Comparison of ENCODE assay signal across 13 mouse cellular contexts in the genomic region with DNA sequence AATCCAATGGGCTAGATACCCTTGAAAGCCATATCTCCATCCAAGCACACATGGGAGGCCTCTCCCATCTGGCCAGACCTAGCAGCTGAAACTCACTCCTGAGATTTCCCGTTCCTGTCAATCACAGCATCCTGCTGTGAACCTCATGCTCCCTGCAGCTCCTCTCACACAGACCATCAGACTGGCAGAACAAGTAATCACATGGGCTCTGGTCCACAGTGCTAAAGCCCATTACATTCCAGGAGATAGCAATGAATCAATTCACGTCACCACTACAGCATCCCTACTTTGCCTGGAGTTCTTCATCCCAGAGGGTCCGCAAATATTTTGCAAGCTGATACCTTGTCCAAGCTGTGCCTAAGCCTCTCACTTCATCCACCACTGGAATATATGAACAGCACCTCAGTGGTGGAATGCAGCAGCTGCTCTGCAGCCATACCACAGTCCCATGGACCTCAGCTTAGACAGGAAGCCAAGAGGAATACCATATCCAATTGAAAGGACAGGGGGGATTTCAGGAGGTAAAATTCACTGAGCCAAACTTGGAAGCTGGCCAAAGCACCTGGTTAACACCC.
"Had no signal": no experiment of that assay in that cellular context is flagged by ENCODE, and none has a peak within 500 bp of the region (broad histone marks: within the 10 kb centered on the region; RNA-seq: fewer than 3 reads in every experiment).

No protein-coding gene starts in this region.

- H3K4me2 ChIP-seq: liver, embryonic 11.5 days; liver, embryonic 15.5 days; midbrain, embryonic 12.5 days had no signal

- H3K27ac ChIP-seq: kidney, postnatal 0 days; liver, embryonic 15.5 days; midbrain, embryonic 12.5 days had no signal

- ATAC-seq: intestine, embryonic 16.5 days; lung, postnatal 0 days had no signal

- H3K36me3 ChIP-seq: liver, embryonic 15.5 days; midbrain, embryonic 12.5 days had no signal

- H3K9me3 ChIP-seq: liver, embryonic 15.5 days; midbrain, embryonic 12.5 days had no signal

- H3K4me1 ChIP-seq: liver, embryonic 15.5 days; midbrain, embryonic 12.5 days had no signal

- H3K9ac ChIP-seq: liver, embryonic 15.5 days; midbrain, embryonic 12.5 days had no signal

- DNase-seq: kidney, adult 2 months; left cerebral cortex, postnatal 4 days; lung, adult 2 months; lung, postnatal 36 days; right cerebral cortex, adult 18-20 months; thymus, adult 2 months; thymus, postnatal 25 days had no signal

- H3K27me3 ChIP-seq: liver, embryonic 15.5 days; midbrain, embryonic 12.5 days had no signal

- H3K4me3 ChIP-seq: liver, embryonic 15.5 days; midbrain, embryonic 12.5 days had no signal
